Mouse (Mus musculus) bone marrow, adult 2 months (tissue): ENCODE measurements around the gene Gas6.

Source experiments
- CTCF ChIP-seq: fragments of 200-500 bp; IDR thresholded peaks from 2 replicates; pipeline ENCODE4 v1.5.1; 2011; ENCODE audit warnings: low read length, control low read depth; ENCODE audit not compliant: control insufficient read depth, insufficient read depth
- POLR2A ChIP-seq: fragments of 200-500 bp; IDR thresholded peaks from 2 replicates; pipeline ENCODE4 v1.6.1; 2011; ENCODE audit warnings: low read depth, mild to moderate bottlenecking, control low read depth, low read length, borderline replicate concordance; ENCODE audit not compliant: control insufficient read depth

GRCm38 (mm10) chr8:13519503-13519902 lies 25.2 kb upstream of the Gas6 start:
- TF ChIP-seq CTCF (no peak), POLR2A (no peak)
